Mouse (Mus musculus): ENCODE data around the gene Dock8.
"Not testable (repeated sequence)": the region's sequence is repeated elsewhere in the genome, so short reads cannot be mapped to it uniquely, and the experiment has no call there.

Gene Dock8

GRCm38 (mm10) chr19:24996815-24997704, 2.3 kb upstream of the Dock8 start:
- in situ Hi-C loops (cut with MboI, MseI), result loop anchor here (5.0 kb wide), 1 partner anchor 80 kb away; no protein-coding TSS in a partner anchor

GRCm38 (mm10) chr19:24998561-24998960, 773 bp upstream of the Dock8 start:
- in situ Hi-C loops (cut with MboI, MseI), result loop anchor here (5.0 kb wide), 1 partner anchor 79 kb away; no protein-coding TSS in a partner anchor

GRCm38 (mm10) chr19:25000153-25000552, 819 bp downstream of the Dock8 start:
- in situ Hi-C loops (cut with MboI, MseI), result no loop called here

GRCm38 (mm10) chr19:25002032-25002431, 2.7 kb downstream of the Dock8 start:
- in situ Hi-C loops (cut with MboI, MseI), result no loop called here

- in situ Hi-C loops (cut with MboI, MseI), result no loop called here
These were observed 3.5 kb downstream of the Dock8 start for GRCm38 (mm10) chr19:25002828-25003227.

GRCm38 (mm10) chr19:25003810-25004209, 4.5 kb downstream of the Dock8 start:
- in situ Hi-C loops (cut with MboI, MseI), result no loop called here

- in situ Hi-C loops (cut with MboI, MseI), result no loop called here
These were observed 7.4 kb downstream of the Dock8 start for GRCm38 (mm10) chr19:25006686-25007085.

GRCm38 (mm10) chr19:25008509-25008908, 9.2 kb downstream of the Dock8 start:
- in situ Hi-C loops (cut with MboI, MseI), result no loop called here

GRCm38 (mm10) chr19:25022766-25023165, 23.4 kb downstream of the Dock8 start:
- in situ Hi-C loops (cut with MboI, MseI), result no loop called here

GRCm38 (mm10) chr19:25031765-25032164, 32.4 kb downstream of the Dock8 start:
- in situ Hi-C loops (cut with MboI, MseI), result no loop called here

GRCm38 (mm10) chr19:25033008-25033407, 33.7 kb downstream of the Dock8 start:
- in situ Hi-C loops (cut with MboI, MseI), result not testable (repeated sequence)

GRCm38 (mm10) chr19:25035825-25036224, 36.5 kb downstream of the Dock8 start:
- in situ Hi-C loops (cut with MboI, MseI), result no loop called here

- in situ Hi-C loops (cut with MboI, MseI), result no loop called here
These were observed 37.5 kb downstream of the Dock8 start for GRCm38 (mm10) chr19:25036784-25037183.

- in situ Hi-C loops (cut with MboI, MseI), result no loop called here
These were observed 37.9 kb downstream of the Dock8 start for GRCm38 (mm10) chr19:25037249-25037648.

- in situ Hi-C loops (cut with MboI, MseI), result no loop called here
These were observed 39.0 kb downstream of the Dock8 start for GRCm38 (mm10) chr19:25038293-25038692.

- in situ Hi-C loops (cut with MboI, MseI), result no loop called here
These were observed 41.9 kb downstream of the Dock8 start for GRCm38 (mm10) chr19:25041209-25041608.

- in situ Hi-C loops (cut with MboI, MseI), result no loop called here
These were observed 43.6 kb downstream of the Dock8 start for GRCm38 (mm10) chr19:25042973-25043372.

GRCm38 (mm10) chr19:25044057-25044456, 44.7 kb downstream of the Dock8 start:
- in situ Hi-C loops (cut with MboI, MseI), result no loop called here

- in situ Hi-C loops (cut with MboI, MseI), result no loop called here
These were observed 53.0 kb downstream of the Dock8 start for GRCm38 (mm10) chr19:25052355-25052754.

GRCm38 (mm10) chr19:25053152-25053551, 53.8 kb downstream of the Dock8 start:
- in situ Hi-C loops (cut with MboI, MseI), result no loop called here

GRCm38 (mm10) chr19:25055025-25055424, 55.7 kb downstream of the Dock8 start:
- in situ Hi-C loops (cut with MboI, MseI), result no loop called here

GRCm38 (mm10) chr19:25055559-25055958, 56.2 kb downstream of the Dock8 start:
- in situ Hi-C loops (cut with MboI, MseI), result no loop called here

- in situ Hi-C loops (cut with MboI, MseI), result no loop called here
These were observed 56.9 kb downstream of the Dock8 start for GRCm38 (mm10) chr19:25056224-25056623.
